Mouse (Mus musculus): ENCODE measurements around the gene Kif14.
A peak's percentile ranks its signal among the peaks of the same experiment; 100 is the strongest.
"Not testable (repeated sequence)": the region's sequence is repeated elsewhere in the genome, so short reads cannot be mapped to it uniquely, and the experiment has no call there.

Kif14 gene

DNA sequence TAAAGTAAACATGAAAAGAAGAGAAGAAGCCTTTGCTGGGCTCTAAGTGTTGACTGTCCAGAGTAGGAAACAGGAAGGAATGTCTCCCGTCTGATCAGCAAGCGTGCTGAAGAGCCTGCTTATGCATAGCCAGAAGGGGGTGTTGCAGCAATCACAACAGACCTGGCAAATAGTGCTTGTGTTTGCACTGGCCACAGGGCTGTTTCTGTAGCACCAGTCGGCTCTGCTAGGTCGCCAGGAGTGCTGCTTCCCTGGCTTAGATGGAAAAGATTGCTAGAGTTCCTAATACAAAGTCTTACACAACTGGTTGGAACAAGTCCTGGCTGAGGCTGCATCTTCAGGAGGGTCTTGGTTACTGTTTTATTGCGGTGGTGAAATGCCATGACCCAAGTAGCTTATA, 25.5 kb downstream of the Kif14 start:
- ATAC-seq (ENCODE audit: low TSS enrichment): no peak

GRCm38 (mm10) chr1:136492232-136492631, 26.1 kb downstream of the Kif14 start:
- ATAC-seq (ENCODE audit: low TSS enrichment): no peak

DNA sequence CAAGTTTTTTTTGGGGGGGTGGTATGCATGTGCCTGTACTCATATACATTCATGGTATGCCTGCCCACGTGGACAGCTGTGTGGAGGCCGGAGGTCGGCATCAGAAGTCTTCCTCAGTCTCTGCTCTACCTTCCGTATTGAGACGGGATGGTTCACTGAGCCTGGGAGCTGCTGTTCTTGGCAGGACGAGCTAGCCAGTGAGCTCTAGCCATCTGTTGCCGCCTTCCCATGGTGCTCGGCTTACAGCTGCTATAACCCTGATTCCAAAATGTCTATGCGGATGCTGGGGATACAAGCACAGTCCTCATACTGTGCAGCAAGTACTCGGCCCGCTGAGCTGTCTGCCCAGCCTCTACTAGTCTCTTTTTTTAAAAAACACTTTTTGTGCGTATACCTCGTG, 33.2 kb downstream of the Kif14 start:
- no peak for ATAC-seq (ENCODE audit: low TSS enrichment)

GRCm38 (mm10) chr1:136502936-136503335, 36.8 kb downstream of the Kif14 start:
- ATAC-seq (ENCODE audit: low TSS enrichment): no peak

- ATAC-seq (ENCODE audit: low TSS enrichment): not testable (repeated sequence)
Observed at GRCm38 (mm10) chr1:136506255-136506654, 40.1 kb downstream of the Kif14 start.

DNA sequence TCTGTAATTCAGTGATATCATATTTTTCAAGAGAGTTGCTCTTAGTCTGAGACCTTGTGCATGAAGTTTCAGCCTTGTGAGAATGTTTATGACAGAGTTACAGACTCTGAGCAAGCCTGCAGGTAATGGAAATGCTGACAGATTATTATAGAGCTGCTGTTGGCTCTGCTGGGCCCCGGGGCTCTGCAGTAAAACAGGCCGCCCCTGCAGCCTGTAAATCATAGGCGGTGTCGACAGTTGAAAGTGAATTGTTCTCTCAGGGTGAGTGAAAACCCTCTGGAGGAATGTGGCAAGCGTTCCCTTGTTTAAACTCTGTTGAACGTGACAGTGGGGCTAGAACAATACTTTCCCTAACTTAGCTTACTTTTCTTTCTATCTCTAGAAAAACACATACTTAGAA, 46.2 kb downstream of the Kif14 start:
- ATAC-seq (ENCODE audit: low TSS enrichment): no peak

DNA sequence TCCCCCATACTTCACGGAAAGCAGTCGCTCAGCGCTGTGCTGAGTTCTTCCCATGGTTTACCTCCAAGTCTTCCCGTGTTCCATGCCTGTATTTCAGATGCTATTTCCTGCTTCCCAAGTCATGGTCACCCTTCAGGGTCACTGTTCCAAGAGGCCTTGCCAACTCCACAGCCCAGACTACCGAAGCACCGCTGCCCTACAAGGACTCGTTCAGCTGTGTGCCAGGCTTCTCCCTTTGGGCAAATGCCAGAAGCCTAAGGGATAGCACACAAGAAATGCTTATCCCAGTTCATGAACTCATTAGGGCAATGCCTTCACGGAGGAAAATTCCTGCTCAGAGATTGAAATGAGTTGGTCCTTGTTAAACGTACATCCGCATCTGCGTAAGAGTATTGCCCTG, 47.0 kb downstream of the Kif14 start:
- ATAC-seq (ENCODE audit: low TSS enrichment): no peak

GRCm38 (mm10) chr1:136518699-136519356, 52.7 kb downstream of the Kif14 start:
- ATAC-seq (ENCODE audit: low TSS enrichment): no peak

DNA sequence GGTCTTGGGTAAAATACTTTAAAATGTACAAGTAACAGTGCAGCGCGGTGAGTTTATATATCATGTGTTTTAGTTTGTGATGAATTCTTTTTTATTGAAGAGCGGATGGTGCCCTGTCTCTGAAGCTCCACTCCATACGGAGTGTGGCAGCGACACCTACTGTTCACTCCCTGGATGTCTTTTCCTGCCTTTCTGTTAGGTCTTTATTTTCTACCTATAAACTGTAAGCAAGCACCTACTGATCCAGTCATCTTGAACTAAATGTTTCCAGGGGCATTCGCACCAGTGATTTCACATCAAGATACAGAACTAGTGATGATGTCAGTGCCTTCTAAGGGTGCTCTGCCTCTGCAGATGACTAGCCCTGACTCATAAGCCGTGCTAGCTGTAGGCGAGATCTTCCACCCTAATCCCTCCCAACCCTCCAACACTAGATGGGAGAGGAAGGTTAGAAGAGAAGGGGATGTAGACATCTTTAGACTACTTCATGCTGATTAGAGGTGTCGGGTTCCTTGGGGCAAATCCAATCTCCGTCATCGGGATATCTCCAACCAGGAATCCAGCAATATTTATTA, 55.3 kb downstream of the Kif14 start:
- ATAC-seq (ENCODE audit: low TSS enrichment): peak; percentile 89

GRCm38 (mm10) chr1:136524917-136525316, 58.8 kb downstream of the Kif14 start:
- peak; percentile 64 for ATAC-seq (ENCODE audit: low TSS enrichment)

DNA sequence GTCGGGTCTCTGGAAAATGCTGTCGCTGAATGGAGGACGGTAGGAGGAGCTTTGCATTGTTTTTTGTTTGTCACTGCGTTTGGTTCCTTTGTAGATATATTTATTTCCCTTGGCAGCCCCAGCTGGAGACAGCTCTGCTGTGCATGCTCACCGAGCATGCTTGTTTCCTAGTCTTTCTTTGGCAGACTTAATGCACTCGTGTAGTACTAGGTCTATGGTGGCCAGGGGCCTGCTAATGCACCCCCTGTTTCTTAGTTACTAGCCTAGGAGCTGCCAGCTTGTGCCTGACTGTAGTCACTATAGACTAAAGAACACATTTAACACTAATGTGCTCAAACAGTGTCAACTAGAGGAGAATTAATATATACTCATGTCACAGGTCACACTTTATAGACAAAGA, 59.7 kb downstream of the Kif14 start:
- no peak for ATAC-seq (ENCODE audit: low TSS enrichment)

- peak; percentile 97 for ATAC-seq (ENCODE audit: low TSS enrichment)
Observed at GRCm38 (mm10) chr1:136527163-136527562, 61.0 kb downstream of the Kif14 start.

- no peak for ATAC-seq (ENCODE audit: low TSS enrichment)
Observed at GRCm38 (mm10) chr1:136532556-136532955, 66.4 kb downstream of the Kif14 start.

DNA sequence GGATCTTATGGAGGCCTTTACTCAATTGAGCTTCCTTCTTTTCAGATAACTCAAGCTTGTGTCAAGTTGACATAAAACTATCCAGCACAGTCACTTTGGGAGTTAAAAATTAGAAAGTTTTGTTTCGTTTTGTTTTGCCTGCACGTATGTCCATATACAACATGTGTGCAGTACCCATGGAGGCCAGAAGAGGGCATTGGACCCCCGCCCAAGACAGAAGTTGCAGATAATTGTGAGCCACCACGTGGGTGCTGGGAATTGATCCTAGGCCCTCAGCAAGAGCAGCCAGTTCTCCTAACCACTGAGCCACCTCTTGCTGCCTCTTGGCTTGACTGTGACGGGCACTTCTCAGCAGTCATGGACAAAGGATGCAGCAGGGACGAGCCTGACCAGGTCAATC, 70.8 kb downstream of the Kif14 start:
- ATAC-seq (ENCODE audit: low TSS enrichment): no peak

DNA sequence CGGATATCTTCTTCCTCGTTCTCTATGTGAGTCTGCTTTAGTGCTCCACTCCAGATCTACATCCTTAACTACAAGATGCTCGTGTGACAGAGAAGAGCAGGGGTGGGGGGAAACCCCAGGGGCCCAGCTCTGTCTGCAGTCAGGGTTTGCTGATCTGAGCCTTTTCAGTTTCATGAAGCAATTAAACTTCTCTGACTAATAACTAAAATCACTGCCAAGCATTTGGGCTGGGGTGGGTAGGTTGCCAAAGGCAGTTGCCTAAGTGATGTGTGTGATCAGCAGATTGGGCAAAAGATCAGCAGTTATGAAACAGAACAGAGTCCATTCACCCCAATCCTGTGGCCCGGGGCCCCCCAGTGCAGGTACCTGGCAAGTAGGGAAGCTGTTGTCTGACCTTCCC, 72.1 kb downstream of the Kif14 start:
- ATAC-seq (ENCODE audit: low TSS enrichment): no peak

DNA sequence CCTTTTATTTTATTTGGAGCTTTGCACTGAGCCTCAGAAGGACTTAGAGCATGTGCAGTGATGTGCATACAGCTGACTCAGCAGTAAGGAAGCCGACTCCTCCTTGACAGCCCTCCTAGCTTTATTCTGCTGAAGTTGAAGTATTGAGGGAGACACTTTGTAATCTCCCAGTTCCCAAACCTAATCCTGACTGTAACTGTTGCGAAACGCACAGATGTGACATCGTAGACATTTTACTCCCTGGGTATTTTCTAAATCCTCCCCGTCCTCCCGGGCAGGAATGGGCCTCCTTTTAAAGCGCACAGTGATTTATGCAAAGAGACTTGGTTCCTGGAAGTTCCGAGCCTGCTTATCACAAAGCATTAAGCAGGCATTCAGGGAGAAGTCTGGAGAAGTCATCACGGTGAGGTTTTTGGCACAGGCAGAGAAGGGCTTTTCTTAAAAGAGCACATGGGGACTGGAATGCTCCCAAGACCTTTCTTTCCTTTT, 74.3 kb downstream of the Kif14 start:
- ATAC-seq (ENCODE audit: low TSS enrichment): peak; percentile 54

DNA sequence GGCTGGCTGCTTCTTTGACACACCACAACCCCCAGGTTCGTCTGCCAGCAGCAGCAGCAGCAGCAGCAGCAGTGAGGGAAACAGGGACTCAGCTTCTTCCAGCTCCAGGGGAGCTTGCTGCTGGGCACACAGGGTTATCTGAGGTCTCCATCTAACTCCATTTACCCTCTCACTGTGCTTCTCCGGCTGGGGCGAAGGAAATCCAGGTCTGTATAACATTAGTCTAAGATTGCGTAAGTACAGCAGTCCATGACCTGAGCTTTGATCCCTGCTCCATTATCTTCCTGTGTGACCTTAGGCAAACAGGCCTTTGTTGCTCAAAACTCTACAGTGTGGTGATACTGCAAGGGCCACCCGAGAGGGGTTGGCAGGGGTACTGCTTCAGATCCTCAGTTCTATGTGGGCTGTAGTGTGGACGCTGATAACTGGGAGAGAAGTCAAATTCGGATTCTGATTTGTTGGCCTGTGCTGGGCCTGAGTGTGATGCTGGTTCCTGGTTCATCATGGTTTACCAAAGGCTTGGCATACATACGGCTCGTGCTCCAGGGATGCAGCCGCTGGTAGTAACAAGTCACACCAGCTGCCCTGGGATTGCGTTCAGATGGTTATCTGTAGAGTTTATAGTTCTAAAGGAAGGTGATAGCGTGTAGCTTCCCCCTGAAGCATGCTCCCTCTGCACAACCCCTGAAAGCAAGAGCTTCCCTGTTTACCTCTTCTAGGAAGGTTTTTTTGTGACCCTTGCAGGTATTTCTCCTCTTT, 75.7 kb downstream of the Kif14 start:
- ATAC-seq (ENCODE audit: low TSS enrichment): peak; percentile 35; the same call in 1 of the 2 replicates

GRCm38 (mm10) chr1:136543920-136544319, 77.8 kb downstream of the Kif14 start:
- no peak for ATAC-seq (ENCODE audit: low TSS enrichment)

GRCm38 (mm10) chr1:136547068-136547467, 80.9 kb downstream of the Kif14 start:
- ATAC-seq (ENCODE audit: low TSS enrichment): no peak

GRCm38 (mm10) chr1:136550285-136550684, 84.1 kb downstream of the Kif14 start:
- no peak for ATAC-seq (ENCODE audit: low TSS enrichment)

- ATAC-seq (ENCODE audit: low TSS enrichment): peak; percentile 79
Observed at GRCm38 (mm10) chr1:136550851-136551540, 84.9 kb downstream of the Kif14 start.

- ATAC-seq (ENCODE audit: low TSS enrichment): no peak
Observed at GRCm38 (mm10) chr1:136554686-136555085, 88.5 kb downstream of the Kif14 start.

All from frontal cortex, adult (tissue).